Comparison of ENCODE assay signal across 14 mouse cellular contexts in the genomic region with DNA sequence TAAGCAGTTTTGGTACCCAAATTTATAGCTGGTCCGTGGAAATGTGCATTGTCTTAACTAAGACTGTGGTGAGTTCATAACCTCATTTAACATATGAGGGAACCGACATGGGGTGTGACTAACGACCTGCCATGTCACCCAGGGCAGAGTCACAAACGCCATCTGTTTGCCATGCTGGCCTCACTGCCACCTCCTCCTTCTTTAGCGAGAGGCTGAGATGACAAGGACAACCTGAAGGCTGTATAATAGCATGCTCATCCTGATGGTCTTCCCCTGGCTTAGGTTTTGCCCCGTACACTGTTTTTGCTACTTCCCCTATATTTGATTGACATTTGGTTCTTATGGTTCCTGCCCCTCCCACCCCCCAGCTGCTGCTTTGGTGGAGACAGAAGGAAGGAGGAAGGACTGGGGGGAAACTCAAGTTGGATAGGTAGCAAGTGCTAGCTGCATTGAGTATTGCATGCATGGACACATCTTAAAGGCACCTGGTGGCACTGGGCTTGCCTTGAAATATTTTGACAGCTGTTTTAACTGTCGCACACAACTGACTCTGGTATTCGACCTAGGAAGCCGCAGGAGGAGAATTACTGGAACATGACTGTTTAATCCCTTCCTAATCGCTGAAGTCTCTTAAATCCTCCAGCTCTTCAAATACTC. TPM values are rescaled to one million over a fixed set of nuclear protein-coding genes. Genes with fewer than 3 reads are reported as not detected.
DNase-seq lines count a peak whose midpoint lies in the region; ATAC-seq and TF ChIP-seq lines count a peak whose summit lies in the region.
"Had no signal": no experiment of that assay in that cellular context is flagged by ENCODE, and none has a peak within 500 bp of the region (broad histone marks: within the 10 kb centered on the region; RNA-seq: fewer than 3 reads in every experiment).

No protein-coding gene starts in this region.

- no peak overlapping the region for H3K4me2 ChIP-seq in hindbrain, embryonic 11.5 days (replicated peaks; ENCODE audit: low read depth, low read length)
- no peak overlapping the region for H3K4me2 ChIP-seq in hindbrain, embryonic 13.5 days
- H3K4me2 ChIP-seq in myocyte (ENCODE audit: low read depth), result no peak overlapping the region
- H3K4me2 ChIP-seq: forebrain, embryonic 13.5 days; midbrain, embryonic 12.5 days had no signal

- no peaks in the 10 kb centered on the region for H3K27me3 ChIP-seq in hindbrain, embryonic 11.5 days (ENCODE audit: control insufficient read depth, insufficient read depth, low read length)
- H3K27me3 ChIP-seq in hindbrain, embryonic 13.5 days, result no peaks in the 10 kb centered on the region
- H3K27me3 ChIP-seq in myocyte (ENCODE audit: control insufficient read depth, insufficient read depth, insufficient read length), result no peaks in the 10 kb centered on the region
- H3K27me3 ChIP-seq: forebrain, embryonic 13.5 days had no signal

- H3K4me3 ChIP-seq in hindbrain, embryonic 11.5 days (ENCODE audit: low read depth, low read length), result no peak overlapping the region
- no peak overlapping the region for H3K4me3 ChIP-seq in hindbrain, embryonic 13.5 days
- H3K4me3 ChIP-seq in myocyte, result no peak overlapping the region
- H3K4me3 ChIP-seq: forebrain, embryonic 13.5 days; midbrain, embryonic 12.5 days had no signal

- DNase-seq in hindbrain, embryonic 11.5 days (ENCODE audit: low spot score), result no peak
- DNase-seq in cerebellum, adult 11 months, result peak; percentile 12
- peak; percentile 19 for DNase-seq in forelimb bud, embryonic 11.5 days (ENCODE audit: low read depth, low spot score)
- DNase-seq in MN1 (ENCODE audit: low spot score), result no peak
- DNase-seq in adrenal gland, postnatal 4 days (ENCODE audit: low spot score in 2 of 2), result no peak
- no peak for DNase-seq in urinary bladder, postnatal 25 days (ENCODE audit: low spot score)
- DNase-seq: kidney, postnatal 14 days had no signal

- H3K9ac ChIP-seq in hindbrain, embryonic 11.5 days (ENCODE audit: low read depth, low read length), result no peak overlapping the region
- no peak overlapping the region for H3K9ac ChIP-seq in hindbrain, embryonic 13.5 days
- H3K9ac ChIP-seq: forebrain, embryonic 13.5 days; midbrain, embryonic 12.5 days had no signal

- no peaks in the 10 kb centered on the region for H3K9me3 ChIP-seq in hindbrain, embryonic 11.5 days (ENCODE audit: control insufficient read depth, low read length)
- H3K9me3 ChIP-seq in hindbrain, embryonic 13.5 days, result no peaks in the 10 kb centered on the region
- H3K9me3 ChIP-seq: forebrain, embryonic 13.5 days; midbrain, embryonic 12.5 days had no signal

- no peaks in the 10 kb centered on the region; the same call in 1 of the 2 replicates for H3K4me1 ChIP-seq in hindbrain, embryonic 11.5 days (replicated peaks; ENCODE audit: control insufficient read depth, insufficient read depth, low read length)
- peaks cover 25% of the 10 kb centered on the region for H3K4me1 ChIP-seq in hindbrain, embryonic 13.5 days (replicated peaks)

- H3K27ac ChIP-seq in hindbrain, embryonic 11.5 days (ENCODE audit: low read depth, low read length), result no peak overlapping the region
- H3K27ac ChIP-seq in hindbrain, embryonic 13.5 days, result no peak overlapping the region
- H3K27ac ChIP-seq: forebrain, embryonic 13.5 days; midbrain, embryonic 12.5 days; stomach, postnatal 0 days had no signal

- no peaks in the 10 kb centered on the region for H3K36me3 ChIP-seq in hindbrain, embryonic 11.5 days (ENCODE audit: control insufficient read depth, insufficient read depth, low read length)
- H3K36me3 ChIP-seq in hindbrain, embryonic 13.5 days, result peaks cover 15% of the 10 kb centered on the region
- H3K36me3 ChIP-seq in myocyte (ENCODE audit: control insufficient read depth, insufficient read depth), result no peaks in the 10 kb centered on the region
- H3K36me3 ChIP-seq: midbrain, embryonic 12.5 days had no signal

- TF ChIP-seq POLR2A in myocyte (IDR thresholded peaks at IDR 0.05; ENCODE audit: insufficient read length, low read depth), result no peak

- ATAC-seq in hindbrain, embryonic 11.5 days (ENCODE audit: low FRiP score), result peak; percentile 29; the same call in 1 of the 2 replicates
- ATAC-seq in hindbrain, embryonic 13.5 days (ENCODE audit: low FRiP score), result no peak
- ATAC-seq: forebrain, embryonic 13.5 days had no signal

- H3ac ChIP-seq in myocyte (ENCODE audit: control insufficient read depth, insufficient read length), result no peak overlapping the region

- 47% methylated on average over 10 of the region's 10 CpGs for WGBS in hindbrain, embryonic 11.5 days
- 43% methylated on average over 10 of the region's 10 CpGs for WGBS in hindbrain, embryonic 13.5 days

- H3K79me2 ChIP-seq in myocyte (ENCODE audit: control insufficient read depth, insufficient read depth), result no peaks in the 10 kb centered on the region

TF ChIP-seq in myocyte, 11 proteins besides CTCF, POLR2A, EP300 and RAD21:
- TF ChIP-seq MYOD1 (IDR thresholded peaks at IDR 0.05; ENCODE audit: control insufficient read depth in 1 of 3, insufficient read length in 2 of 3, low read depth in 2 of 3) (peak; percentile 51 to 92 (median 79)), TCF3 (IDR thresholded peaks at IDR 0.05; ENCODE audit: insufficient read length, low read depth) (no peak), MYOG (IDR thresholded peaks at IDR 0.05; ENCODE audit: control insufficient read depth in 1 of 3, insufficient read depth in 1 of 3, insufficient read length in 2 of 3, low read depth in 2 of 3) (peak in 1 of 3 experiments; percentile 34), USF1 (IDR thresholded peaks at IDR 0.05; ENCODE audit: low read depth) (no peak), TCF12 (IDR thresholded peaks at IDR 0.05; ENCODE audit: insufficient read depth, poor library complexity, severe bottlenecking) (peak; percentile 77)

RNA-seq across cellular contexts. Expression of gene Gm11096, which starts 17.2 kb away (rescaled TPM):
- polyA plus RNA-seq in hindbrain, embryonic 11.5 days (2014; fragmentation: Nextera tagmentation; extraction: Ambion mirVana), result not detected in 2 replicates
- not detected in 2 replicates for polyA plus RNA-seq in hindbrain, embryonic 13.5 days (2015; fragmentation: Nextera tagmentation; extraction: Ambion mirVana)
- polyA plus RNA-seq in myocyte (2012; fragmentation: generic; extraction: Trizol), result not detected
- total RNA-seq in adrenal gland, postnatal 4 days (2021), result not detected
- total RNA-seq: heart, adult 8-10 months; liver, adult 2 months had no signal
- polyA plus RNA-seq: forebrain, embryonic 13.5 days; liver, adult 2 months; midbrain, embryonic 12.5 days; stomach, postnatal 0 days had no signal

Comparison
In these comparisons a context has a peak if more than half of its experiments do, and no peak if none do; other contexts are left out.
1. DNase-seq: peak in cerebellum, adult 11 months (single experiment) and forelimb bud, embryonic 11.5 days (single experiment); none in hindbrain, embryonic 11.5 days (single experiment), MN1 (single experiment), adrenal gland, postnatal 4 days (0 of 2) and urinary bladder, postnatal 25 days (single experiment).